Mouse (Mus musculus) MEL (cell line): ENCODE data around the gene Kif11. TPM values are rescaled to one million over a fixed set of nuclear protein-coding genes. Genes with fewer than 3 reads are reported as not detected.

Source experiments
- DNase-seq: peaks from one replicate; pipeline ENCODE4 v3.0.0; 2011; ENCODE audit warnings: low read depth, low spot score
- H3K27ac ChIP-seq: 2 replicates; pipeline ENCODE4 v1.5.1; 2012; ENCODE audit warnings: low read depth, mild to moderate bottlenecking, control low read depth, low read length, moderate library complexity; ENCODE audit not compliant: control insufficient read depth
- H3K27me3 ChIP-seq, 2 experiments: fragments of 150-350 bp in 1 of 2; sonication (generic) in 1 of 2; 2 replicates each; pipeline ENCODE4 v1.6.1; 2012; ENCODE audit warnings: low read length in 2 of 2, mild to moderate bottlenecking in 2 of 2, improper control_type of control experiment in 1 of 2, moderate library complexity in 1 of 2; ENCODE audit not compliant: insufficient read depth in 2 of 2, control insufficient read depth in 1 of 2
- H3K36me3 ChIP-seq, 2 experiments: 2 replicates each; pipeline ENCODE4 v1.6.1; 2012 to 2014; ENCODE audit warnings: low read length in 2 of 2, improper control_type of control experiment in 1 of 2, inconsistent platforms in 1 of 2, mild to moderate bottlenecking in 1 of 2; ENCODE audit not compliant: insufficient read depth in 2 of 2, control insufficient read depth in 1 of 2
- H3K4me1 ChIP-seq, 2 experiments: fragments of 150-350 bp in 1 of 2; sonication (generic) in 1 of 2; 2 replicates each; pipeline ENCODE4 v1.6.1; 2012; ENCODE audit warnings: low read length in 2 of 2, improper control_type of control experiment in 1 of 2, mild to moderate bottlenecking in 1 of 2; ENCODE audit not compliant: insufficient read depth in 2 of 2, control insufficient read depth in 1 of 2
- H3K4me3 ChIP-seq, 2 experiments: fragments of 150-350 bp in 1 of 2; sonication (generic) in 1 of 2; 2 replicates each; pipeline ENCODE4 v1.5.1; 2012; ENCODE audit warnings: low read depth in 2 of 2, low read length in 2 of 2, mild to moderate bottlenecking in 2 of 2, moderate library complexity in 2 of 2, control low read depth in 1 of 2, improper control_type of control experiment in 1 of 2; ENCODE audit not compliant: control insufficient read depth in 1 of 2, insufficient read depth in 1 of 2
- H3K79me2 ChIP-seq: 2 replicates; pipeline ENCODE4 v1.6.1; 2012; ENCODE audit warnings: mild to moderate bottlenecking, low read length, moderate library complexity; ENCODE audit not compliant: control insufficient read depth, poor library complexity, insufficient read depth
- H3K9ac ChIP-seq: 2 replicates; pipeline ENCODE4 v1.6.1; 2012; ENCODE audit warnings: low read depth, mild to moderate bottlenecking, control low read depth, low read length, moderate library complexity; ENCODE audit not compliant: control insufficient read depth, poor library complexity, severe bottlenecking
- H3K9me3 ChIP-seq: fragments of 150-350 bp; sonication (generic); replicated peaks from 2 replicates; pipeline ENCODE4 v1.6.1; 2012; ENCODE audit warnings: mild to moderate bottlenecking, low read length, improper control_type of control experiment, moderate library complexity; ENCODE audit not compliant: insufficient read depth
- BHLHE40 ChIP-seq: IDR thresholded peaks from 2 replicates; pipeline ENCODE4 v1.6.1; 2012; ENCODE audit warnings: low read depth, mild to moderate bottlenecking, inconsistent platforms, low read length, improper control_type of control experiment, borderline replicate concordance
- CHD1 ChIP-seq: IDR thresholded peaks from 2 replicates; pipeline ENCODE4 v1.6.1; 2012; ENCODE audit warnings: low read depth, mild to moderate bottlenecking, inconsistent platforms, low read length, improper control_type of control experiment
- CTCF ChIP-seq, 3 experiments: IDR thresholded peaks in 2 of 3; conservative IDR thresholded peaks in 1 of 3; 2 replicates each; pipeline ENCODE4 v1.5.1; 2011 to 2012; ENCODE audit warnings: low read length in 3 of 3, low read depth in 2 of 3, mild to moderate bottlenecking in 2 of 3, improper control_type of control experiment in 1 of 3, inconsistent platforms in 1 of 3, mixed read lengths in 1 of 3, moderate library complexity in 1 of 3; ENCODE audit not compliant: control insufficient read depth in 1 of 3, insufficient read depth in 1 of 3, poor library complexity in 1 of 3, severe bottlenecking in 1 of 3
- E2F4 ChIP-seq: IDR thresholded peaks from 2 replicates; pipeline ENCODE4 v1.6.1; 2011; ENCODE audit warnings: low read depth, low read length, improper control_type of control experiment, borderline replicate concordance
- GABPA ChIP-seq: IDR thresholded peaks from 2 replicates; pipeline ENCODE4 v1.6.1; 2012; ENCODE audit warnings: low read depth, mild to moderate bottlenecking, inconsistent platforms, low read length, improper control_type of control experiment, moderate library complexity
- HCFC1 ChIP-seq: IDR thresholded peaks from 2 replicates; pipeline ENCODE4 v1.6.1; 2012; ENCODE audit warnings: low read depth, mild to moderate bottlenecking, inconsistent platforms, low read length, improper control_type of control experiment, moderate library complexity
- KAT2A ChIP-seq: conservative IDR thresholded peaks from 2 replicates; pipeline ENCODE4 v1.6.1; 2012; ENCODE audit warnings: low read depth, low read length, improper control_type of control experiment, inconsistent platforms
- MAFK ChIP-seq: IDR thresholded peaks from 2 replicates; pipeline ENCODE4 v1.6.1; 2011; ENCODE audit warnings: low read depth, mild to moderate bottlenecking, low read length, improper control_type of control experiment, borderline replicate concordance
- MAZ ChIP-seq: IDR thresholded peaks from 2 replicates; pipeline ENCODE4 v1.6.1; 2012; ENCODE audit warnings: low read depth, mild to moderate bottlenecking, inconsistent platforms, low read length, improper control_type of control experiment
- MEF2A ChIP-seq: IDR thresholded peaks from 2 replicates; pipeline ENCODE4 v1.6.1; 2014; ENCODE audit warnings: low read depth, mild to moderate bottlenecking, inconsistent platforms, low read length, improper control_type of control experiment; ENCODE audit not compliant: poor library complexity, insufficient replicate concordance, severe bottlenecking; ENCODE audit errors: extremely low read depth
- MYB ChIP-seq: IDR thresholded peaks from 2 replicates; pipeline ENCODE4 v1.6.1; 2011; ENCODE audit warnings: mild to moderate bottlenecking, low read depth, low read length, improper control_type of control experiment
- NRF1 ChIP-seq: IDR thresholded peaks from 2 replicates; pipeline ENCODE4 v1.6.1; 2014; ENCODE audit warnings: low read depth, mild to moderate bottlenecking, inconsistent platforms, low read length, improper control_type of control experiment, moderate library complexity; ENCODE audit not compliant: poor library complexity, insufficient read depth, severe bottlenecking
- POLR2A ChIP-seq, 2 experiments: IDR thresholded peaks; 2 replicates each; pipeline ENCODE4 v1.6.1; 2011 to 2012; ENCODE audit warnings: low read length in 2 of 2, mild to moderate bottlenecking in 2 of 2, control low read depth in 1 of 2, improper control_type of control experiment in 1 of 2, low read depth in 1 of 2, moderate library complexity in 1 of 2; ENCODE audit not compliant: control insufficient read depth in 1 of 2, insufficient read depth in 1 of 2, poor library complexity in 1 of 2
- POLR2AphosphoS2 ChIP-seq: IDR thresholded peaks from 2 replicates; pipeline ENCODE4 v1.6.1; 2011; ENCODE audit warnings: low read length, improper control_type of control experiment
- RCOR1 ChIP-seq: IDR thresholded peaks from 2 replicates; pipeline ENCODE4 v1.6.1; 2012; ENCODE audit warnings: low read depth, mild to moderate bottlenecking, inconsistent platforms, low read length, improper control_type of control experiment
- SIN3A ChIP-seq: IDR thresholded peaks from 2 replicates; pipeline ENCODE4 v1.6.1; 2012; ENCODE audit warnings: low read length, improper control_type of control experiment, inconsistent platforms
- SMC3 ChIP-seq: IDR thresholded peaks from 2 replicates; pipeline ENCODE4 v1.6.1; 2011; ENCODE audit warnings: low read depth, low read length, improper control_type of control experiment
- TCF12 ChIP-seq: IDR thresholded peaks from 2 replicates; pipeline ENCODE4 v1.6.1; 2014; ENCODE audit warnings: low read depth, mild to moderate bottlenecking, inconsistent platforms, low read length, improper control_type of control experiment, moderate library complexity
- UBTF ChIP-seq: IDR thresholded peaks from 2 replicates; pipeline ENCODE4 v1.6.1; 2012; ENCODE audit warnings: low read depth, mild to moderate bottlenecking, inconsistent platforms, low read length, improper control_type of control experiment, moderate library complexity, borderline replicate concordance; ENCODE audit not compliant: insufficient read depth
- USF2 ChIP-seq, 2 experiments: IDR thresholded peaks; 2 replicates each; pipeline ENCODE4 v1.6.1; 2011 to 2012; ENCODE audit warnings: improper control_type of control experiment in 2 of 2, low read length in 2 of 2, borderline replicate concordance in 1 of 2, inconsistent platforms in 1 of 2, low read depth in 1 of 2, mild to moderate bottlenecking in 1 of 2; ENCODE audit not compliant: insufficient read depth in 1 of 2
- ZKSCAN1 ChIP-seq: IDR thresholded peaks from 2 replicates; pipeline ENCODE4 v1.6.1; 2012; ENCODE audit warnings: low read depth, mild to moderate bottlenecking, inconsistent platforms, low read length, improper control_type of control experiment, moderate library complexity
- polyA plus RNA-seq, 2 experiments: library from polyadenylated mRNA; stranded (reverse) in 1 of 2; unstranded in 1 of 2; fragments of >175 nt in 1 of 2; fragments of >200 nt in 1 of 2; gene quantifications; 2 replicates each; pipeline versions ENCODE4 v1.2.1 to v1.2.4; 2012; ENCODE audit warnings: low replicate concordance in 2 of 2, low read depth in 1 of 2; ENCODE audit not compliant: insufficient read length in 2 of 2, insufficient read depth in 1 of 2, missing spikeins in 1 of 2
- total RNA-seq: library from RNA; depleted of rRNA; stranded (reverse); fragments of 300-350 nt; gene quantifications from 2 replicates; pipeline ENCODE4 v1.2.3, GENCODE M21; 2012

The Kif11 gene
- total and polyA plus RNA-seq, 3 experiments = 44.8 to 50.5 (median 50.1) TPM

DNA sequence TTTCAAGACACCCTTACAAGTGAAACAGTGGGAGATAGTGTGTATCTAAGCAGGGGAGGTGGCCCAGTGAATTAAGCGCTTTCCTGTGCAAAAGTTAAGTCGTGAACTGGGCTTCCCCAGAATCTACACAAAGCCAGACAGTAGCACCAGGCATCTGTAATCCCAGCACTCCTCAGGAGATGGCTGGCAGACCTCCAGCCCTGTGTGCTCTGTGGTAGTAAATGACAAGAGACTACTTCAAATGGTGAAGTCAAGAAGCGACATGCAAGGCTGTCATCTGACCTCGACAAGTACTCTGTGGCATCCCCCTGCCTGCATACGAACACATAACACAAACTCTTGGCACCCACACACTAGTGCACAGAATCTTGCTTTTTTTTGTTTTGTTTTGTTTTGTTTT, 49.0 kb upstream of the Kif11 start:
- no peaks in the 10 kb centered on the region for H3K27me3 ChIP-seq
- no peak for DNase-seq
- H3K4me1 ChIP-seq = no peaks in the 10 kb centered on the region
- H3K27ac ChIP-seq = no peak overlapping the region
- no peak overlapping the region for H3K9ac ChIP-seq
- TF ChIP-seq ZKSCAN1 (no peak), CHD1 (no peak), POLR2A (IDR thresholded peaks at IDR 0.05; ENCODE audit: control insufficient read depth in 1 of 2, insufficient read depth in 1 of 2, low read depth in 1 of 2, low read length in 2 of 2, poor library complexity in 1 of 2) (no peak), NRF1 (no peak), KAT2A (no peak)
- H3K9me3 ChIP-seq = no peaks in the 10 kb centered on the region
- peaks cover 0 to 25% of the 10 kb centered on the region in 2 experiments; a peak in 2 of 4 replicates for H3K36me3 ChIP-seq
- H3K4me3 ChIP-seq = no peak overlapping the region
- no peaks in the 10 kb centered on the region for H3K79me2 ChIP-seq

- Histone ChIP-seq H3K4me1 (peaks cover 15 to 17% of the 10 kb centered on the region in 2 experiments), H3K9ac (no peak overlapping the region), H3K27ac (peak overlapping the region; percentile 22; the same call in 1 of the 2 replicates), H3K36me3 (peaks cover 12 to 22% of the 10 kb centered on the region in 2 experiments), H3K9me3 (no peaks in the 10 kb centered on the region), H3K27me3 (no peaks in the 10 kb centered on the region), H3K79me2 (peaks cover 10% of the 10 kb centered on the region), H3K4me3 (no peak overlapping the region)
- TF ChIP-seq MAFK (no peak), GABPA (no peak), SIN3A (no peak), HCFC1 (no peak), MEF2A (no peak), CTCF (IDR thresholded peaks at IDR 0.05 in 2 of 3, conservative IDR thresholded peaks at IDR 0.05 in 1 of 3; ENCODE audit: control insufficient read depth in 1 of 3, insufficient read depth in 1 of 3, low read depth in 2 of 3, low read length in 3 of 3, poor library complexity in 1 of 3, severe bottlenecking in 1 of 3) (no peak), RCOR1 (no peak), E2F4 (no peak), POLR2A (IDR thresholded peaks at IDR 0.05; ENCODE audit: control insufficient read depth in 1 of 2, insufficient read depth in 1 of 2, low read depth in 1 of 2, low read length in 2 of 2, poor library complexity in 1 of 2) (no peak), BHLHE40 (no peak), TCF12 (no peak), MYB (no peak), USF2 (IDR thresholded peaks at IDR 0.05; ENCODE audit: borderline replicate concordance in 1 of 2, insufficient read depth in 1 of 2, low read depth in 1 of 2, low read length in 2 of 2) (no peak), UBTF (no peak), SMC3 (no peak), CHD1 (no peak), MAZ (no peak), NRF1 (no peak), ZKSCAN1 (no peak), POLR2AphosphoS2 (no peak)
- DNase-seq = no peak
Measured at GRCm38 (mm10) chr19:37332726-37333125, 43.5 kb upstream of the Kif11 start.
